Mouse (Mus musculus): ENCODE results near the gene Pus1.

Gene Pus1

DNA sequence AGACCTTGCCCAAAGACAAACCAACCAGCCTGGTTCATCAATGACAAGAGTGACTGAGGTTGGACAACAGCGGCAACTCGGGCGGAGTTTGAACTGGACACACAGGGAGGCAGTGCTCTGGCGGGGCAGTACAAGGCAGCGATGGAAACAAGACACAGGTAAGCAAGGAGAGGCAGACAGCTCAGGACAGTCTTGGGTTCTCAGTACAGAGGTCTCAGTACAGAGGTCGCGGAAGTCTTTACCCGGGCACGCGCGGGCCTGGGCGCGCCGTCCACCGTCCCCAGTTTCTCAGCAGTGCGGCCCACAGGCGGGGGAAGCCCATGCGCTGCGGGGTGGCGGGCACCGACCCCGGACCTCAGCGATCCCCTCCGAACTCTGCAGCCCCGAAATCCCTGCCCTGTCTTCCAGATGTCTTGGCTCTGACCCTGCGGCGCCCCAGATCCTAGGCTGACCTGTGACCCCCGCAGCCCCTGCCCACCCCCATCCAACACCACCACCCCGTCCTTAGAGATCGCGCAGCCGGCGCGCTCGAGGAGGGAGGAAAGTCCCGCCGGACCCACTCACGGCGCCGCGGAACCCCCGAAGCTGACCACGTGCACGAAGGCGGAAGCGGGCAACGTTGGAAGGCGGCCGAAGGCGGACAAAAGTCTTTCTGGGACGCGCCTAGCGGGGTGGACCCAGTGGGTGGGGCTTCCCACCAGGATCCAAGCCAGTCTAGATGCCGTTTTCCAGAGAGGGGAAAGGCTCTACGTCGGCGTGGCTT is at the start of gene Pus1:
Gene Pus1 (minus strand): TSS at position 662 of the 763 bp plus-strand sequence.
- 0 out of 2 replicates have a peak, but pooled peaks have one; percentile 6 for TF ChIP-seq GATA4 (IDR thresholded peaks at IDR 0.05; ENCODE audit: insufficient replicate concordance, low read length)

DNA sequence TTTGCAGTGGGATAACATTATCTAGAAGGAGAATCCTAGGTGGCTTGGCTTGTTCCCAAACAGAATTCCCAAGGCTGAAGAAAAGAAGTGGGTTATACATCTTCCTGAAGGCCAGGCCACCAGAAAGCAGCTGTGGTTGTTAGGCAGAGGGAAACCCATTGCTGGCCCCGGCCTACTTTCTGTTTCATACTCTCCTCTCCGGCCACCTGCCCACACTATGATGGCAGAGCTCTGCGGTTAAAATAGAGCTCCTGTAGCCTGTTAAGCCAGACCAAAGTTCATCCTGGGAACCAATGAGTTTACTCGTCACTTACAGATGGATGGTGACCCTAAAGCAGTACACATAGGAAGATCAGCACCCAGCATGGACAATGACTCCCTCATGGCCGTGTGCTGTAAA is 47.1 kb upstream of the Pus1 start:
- TF ChIP-seq GATA4 (IDR thresholded peaks at IDR 0.05; ENCODE audit: insufficient replicate concordance, low read length) = no peak

DNA sequence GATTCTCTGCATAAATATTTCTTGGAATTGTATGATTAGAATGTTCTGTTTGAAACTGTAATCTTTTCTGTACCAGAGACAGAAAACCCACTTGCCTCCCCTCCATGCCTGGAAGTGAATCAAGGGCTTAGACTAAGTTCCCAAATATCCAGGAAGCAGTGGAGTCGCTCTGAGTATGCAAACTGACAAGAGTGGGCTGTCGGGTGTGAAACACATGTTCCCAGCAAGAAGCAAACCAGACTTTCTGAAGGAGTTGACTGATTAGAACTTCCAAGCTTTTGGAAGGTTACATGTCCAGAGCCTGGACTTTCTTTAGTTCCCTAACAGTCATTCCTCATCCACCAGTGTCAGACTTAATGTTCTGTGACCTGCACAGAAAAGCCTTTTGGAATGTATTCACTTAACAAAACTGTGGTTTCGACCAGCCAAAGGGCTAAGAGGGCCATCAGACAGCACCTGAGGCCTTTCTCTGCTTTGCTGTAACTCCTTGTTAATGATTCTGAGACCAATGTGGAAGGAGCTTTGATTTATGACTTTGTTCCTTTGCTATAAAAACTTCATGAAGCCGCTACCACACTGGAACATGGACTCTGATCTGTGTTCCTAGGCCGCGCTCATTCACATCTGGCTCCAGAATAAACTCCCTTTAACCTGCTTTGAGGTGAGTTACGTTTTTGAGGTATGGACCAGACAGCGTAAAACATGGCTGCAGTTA is 46.5 kb upstream of the Pus1 start:
- no peak for TF ChIP-seq GATA4 (IDR thresholded peaks at IDR 0.05; ENCODE audit: insufficient replicate concordance, low read length)

DNA sequence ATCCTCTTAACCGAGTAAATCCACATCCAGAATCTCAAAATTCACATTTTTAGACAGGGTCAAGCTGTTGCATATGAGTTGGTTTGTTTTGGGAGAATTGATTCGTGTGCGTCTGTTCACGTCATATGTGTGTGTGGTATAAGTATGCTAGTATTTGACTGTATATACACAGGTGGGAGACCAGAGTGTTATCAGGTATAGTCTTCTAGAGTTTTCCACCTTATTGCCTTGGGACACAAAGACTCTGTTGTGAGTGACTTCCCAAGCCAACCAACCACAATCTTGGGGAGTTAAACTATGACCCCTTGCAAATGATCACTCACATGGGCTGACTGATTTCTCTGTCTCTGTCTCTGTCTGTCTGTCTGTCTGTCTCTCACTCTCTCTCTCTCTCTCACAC is 44.0 kb upstream of the Pus1 start:
- no peak for TF ChIP-seq GATA4 (IDR thresholded peaks at IDR 0.05; ENCODE audit: insufficient replicate concordance, low read length)

DNA sequence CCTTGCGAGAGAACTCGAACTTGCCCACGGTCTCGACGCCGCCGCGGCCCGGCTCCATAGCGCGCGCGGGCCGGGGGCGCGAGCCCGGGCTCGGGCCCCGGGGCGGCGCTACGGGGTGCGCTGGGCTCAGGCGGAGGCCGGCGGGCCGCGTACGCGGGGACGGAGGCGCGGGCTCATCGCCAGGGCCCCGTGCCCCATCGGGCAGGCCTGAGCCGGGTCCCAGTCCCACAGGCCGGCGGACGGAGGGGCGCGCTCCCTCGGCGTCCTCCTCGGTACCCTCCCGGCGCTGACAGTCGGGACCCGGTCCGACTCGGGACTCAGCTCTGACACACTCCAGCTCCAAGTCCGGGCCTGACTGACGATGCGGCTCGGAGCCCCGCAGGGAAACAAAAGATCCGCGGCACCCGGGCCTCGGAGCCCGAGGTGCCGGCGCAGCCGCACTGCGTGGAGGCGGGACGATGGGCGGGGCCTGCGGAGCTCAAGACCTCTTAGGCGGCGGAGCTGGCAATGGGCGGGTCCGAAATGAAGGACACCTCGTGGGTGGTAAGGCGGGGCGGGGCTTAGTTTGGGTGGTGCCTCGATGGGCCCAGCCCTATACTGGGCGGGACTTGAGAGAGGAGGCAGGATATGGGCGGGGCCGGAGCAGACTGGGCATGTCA is 29.3 kb upstream of the Pus1 start, which contains the start of gene Ulk1:
Gene Ulk1 (minus strand): TSS at position 431 of the 659 bp plus-strand sequence.
- no peak for TF ChIP-seq GATA4 (IDR thresholded peaks at IDR 0.05; ENCODE audit: insufficient replicate concordance, low read length)

DNA sequence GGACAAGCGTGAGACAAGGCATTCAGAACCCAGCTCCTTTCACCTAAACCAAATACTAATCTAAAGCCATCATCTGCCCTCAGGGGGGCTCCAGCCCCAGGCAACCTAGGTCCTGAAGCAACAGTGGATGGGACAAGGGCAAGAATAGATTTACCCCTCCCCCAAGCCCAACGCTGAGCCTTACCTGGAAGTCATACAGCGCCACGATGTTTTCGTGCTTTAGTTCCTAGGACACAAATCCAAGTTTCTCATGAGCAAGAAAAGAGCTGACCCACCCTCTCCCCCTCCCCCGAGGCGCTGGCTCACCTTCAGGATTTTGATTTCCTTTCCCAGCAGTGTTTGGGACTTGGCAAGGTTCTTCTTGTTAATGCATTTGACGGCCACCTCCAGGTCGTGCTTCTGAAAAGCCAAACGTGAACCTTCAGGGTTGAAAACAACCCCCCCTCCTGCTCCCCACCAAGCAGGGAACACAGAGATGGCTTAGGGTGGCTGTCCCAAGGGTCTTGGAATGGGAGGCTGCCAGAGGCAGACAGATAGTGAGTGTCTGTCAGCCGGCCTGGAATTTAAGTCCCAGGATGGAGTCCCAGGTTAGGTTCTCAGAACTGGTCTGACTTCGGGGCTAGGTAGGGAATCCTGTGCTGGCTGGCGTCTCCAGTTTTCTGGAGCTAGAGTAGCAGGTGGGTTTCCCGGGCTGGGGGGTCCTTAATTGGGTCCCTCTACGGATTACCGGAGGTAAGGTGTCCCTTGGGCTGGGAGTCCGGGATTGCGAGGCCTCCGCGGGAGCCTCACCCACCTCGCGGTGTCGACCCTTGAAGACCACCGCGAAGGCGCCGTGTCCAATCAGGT is 28.6 kb upstream of the Pus1 start:
- no peak for TF ChIP-seq GATA4 (IDR thresholded peaks at IDR 0.05; ENCODE audit: insufficient replicate concordance, low read length)

DNA sequence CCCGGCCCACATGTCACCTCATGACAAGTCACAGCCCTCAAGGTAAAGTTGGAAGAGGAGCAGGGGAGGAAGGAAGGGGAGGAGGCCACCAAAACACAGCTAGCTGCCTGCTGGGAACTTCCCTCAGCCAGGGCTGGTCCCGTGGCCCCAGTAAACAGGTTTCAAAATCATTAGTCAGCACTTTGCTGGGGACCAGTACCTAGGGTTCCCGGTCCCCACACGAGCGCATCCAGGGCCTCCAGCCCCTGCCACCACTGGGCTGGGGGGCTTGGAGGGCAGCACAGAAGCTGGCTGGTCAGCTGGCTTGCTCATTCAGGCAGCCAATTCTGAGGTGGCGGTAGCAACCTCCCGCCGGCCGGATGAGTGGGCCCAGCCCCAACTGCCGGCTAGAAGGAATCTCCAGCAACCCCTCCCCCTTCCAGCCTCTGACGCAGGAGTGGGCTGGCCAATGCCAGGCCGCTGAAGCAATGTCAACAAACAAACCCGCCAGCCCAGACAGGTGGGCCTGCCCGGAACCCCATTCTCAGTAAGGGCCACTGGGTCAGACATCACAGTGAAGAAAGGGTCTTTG is 27.7 kb upstream of the Pus1 start:
- TF ChIP-seq GATA4 (IDR thresholded peaks at IDR 0.05; ENCODE audit: insufficient replicate concordance, low read length) = no peak; the same call in 1 of the 2 replicates

DNA sequence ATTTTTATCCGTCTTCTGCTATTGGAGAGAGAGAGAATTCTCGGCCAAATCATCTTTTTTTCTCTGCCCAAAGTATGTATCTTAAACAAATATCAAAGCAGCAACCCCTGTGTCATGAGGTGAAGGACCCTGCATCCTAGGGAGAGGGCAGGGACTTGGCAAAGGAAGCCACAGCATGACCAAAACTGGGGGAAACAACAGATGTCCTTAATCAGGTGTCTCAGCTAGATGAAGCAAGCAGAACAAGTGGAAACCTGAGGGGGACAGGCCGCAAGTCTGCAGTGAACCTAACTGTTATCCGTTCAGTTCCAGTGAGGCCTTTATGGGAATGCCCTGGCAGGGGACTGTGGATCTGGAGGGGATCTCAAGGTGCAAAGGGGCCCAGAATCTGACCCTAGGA is 27.0 kb upstream of the Pus1 start:
- no peak for TF ChIP-seq GATA4 (IDR thresholded peaks at IDR 0.05; ENCODE audit: insufficient replicate concordance, low read length)

DNA sequence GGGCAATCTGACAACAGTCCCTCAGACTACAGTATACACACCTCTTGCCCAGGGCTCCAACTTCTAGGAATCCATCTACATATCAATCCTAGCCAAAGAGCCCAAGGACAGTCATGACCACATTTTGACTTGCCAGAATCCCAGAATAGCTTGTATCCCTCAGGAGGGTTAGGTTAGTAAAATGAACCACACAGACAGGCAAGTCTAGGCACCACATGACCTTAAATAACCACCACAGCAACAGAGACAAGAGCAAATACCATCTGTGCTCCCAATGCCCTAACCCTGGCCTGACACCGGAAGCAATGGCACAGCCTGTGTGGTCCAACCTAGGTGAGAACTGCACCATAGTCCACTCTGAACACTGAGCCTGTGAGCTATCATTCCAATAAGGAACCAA is 26.2 kb upstream of the Pus1 start:
- no peak for TF ChIP-seq GATA4 (IDR thresholded peaks at IDR 0.05; ENCODE audit: insufficient replicate concordance, low read length)

DNA sequence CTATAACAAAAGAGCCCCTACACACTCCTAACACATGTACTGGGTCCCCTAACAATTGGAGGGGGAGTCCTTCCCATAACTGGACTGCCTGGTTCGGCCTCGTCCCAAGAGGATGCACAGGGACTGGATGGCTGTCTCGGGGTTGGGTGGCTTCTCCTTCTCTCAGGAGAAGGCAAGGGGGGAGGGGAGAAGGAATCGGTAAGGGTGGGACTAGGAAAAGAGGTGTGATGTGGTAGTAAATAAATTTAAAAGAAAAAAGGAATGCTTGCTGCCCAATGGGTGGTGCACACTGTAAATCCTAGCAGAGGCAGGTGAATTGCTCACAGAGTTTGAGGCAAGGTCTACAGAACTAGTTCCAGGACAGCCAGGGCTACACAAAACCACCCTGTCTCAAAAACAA is 25.7 kb upstream of the Pus1 start:
- TF ChIP-seq GATA4 (IDR thresholded peaks at IDR 0.05; ENCODE audit: insufficient replicate concordance, low read length) = no peak

DNA sequence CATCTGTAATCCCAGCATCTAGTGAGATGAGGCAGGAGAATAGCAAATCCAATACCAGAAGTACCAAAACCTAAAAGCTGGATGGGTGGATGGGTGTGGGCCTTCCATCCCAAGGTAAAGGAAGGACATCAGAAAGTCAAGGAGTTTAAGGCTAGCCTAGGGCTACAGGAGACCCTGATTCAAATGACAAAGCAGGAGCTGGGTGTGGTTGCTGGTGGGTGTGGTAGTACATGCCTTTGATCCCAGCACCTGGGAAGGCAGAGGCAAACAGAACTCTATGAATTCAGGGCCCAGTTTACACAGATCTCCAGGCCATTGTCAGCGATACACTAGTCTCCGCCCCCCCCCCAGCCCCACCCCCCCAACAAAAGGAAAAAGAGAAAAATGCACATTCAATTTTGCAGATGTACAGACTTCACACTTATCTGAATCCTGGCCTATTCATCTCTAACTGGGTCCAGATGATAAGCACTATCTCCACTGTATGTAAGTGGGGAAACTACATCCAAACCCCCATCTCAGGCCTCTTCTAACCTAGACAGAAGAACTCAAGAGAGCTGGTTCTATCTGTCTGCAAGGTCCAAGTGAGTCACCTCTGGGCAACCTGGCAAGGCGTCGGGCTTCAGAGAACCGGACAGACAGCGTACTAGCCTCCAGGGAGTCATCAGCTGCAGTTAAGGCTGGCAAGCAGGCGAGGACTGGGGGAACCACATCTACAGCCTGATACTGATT is 23.7 kb upstream of the Pus1 start:
- TF ChIP-seq GATA4 (IDR thresholded peaks at IDR 0.05; ENCODE audit: insufficient replicate concordance, low read length) = no peak

DNA sequence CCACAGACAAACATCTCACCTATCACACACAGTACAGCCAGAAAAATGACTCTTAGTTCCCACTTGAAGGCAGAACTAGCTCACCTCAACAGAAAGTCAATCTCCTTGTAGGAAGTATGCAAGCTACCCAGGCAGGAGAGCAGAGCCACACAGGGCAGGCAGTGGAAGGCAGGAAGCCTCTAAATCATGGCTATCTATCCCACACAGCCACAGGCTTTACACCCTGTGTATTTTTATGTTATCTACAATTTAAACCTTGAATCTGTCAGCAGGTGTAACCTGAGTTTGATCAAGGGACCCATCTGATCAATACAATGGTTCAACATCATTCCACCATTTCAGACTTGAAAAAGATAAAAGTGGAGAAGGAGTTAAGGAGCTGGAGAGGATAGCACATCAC is 22.4 kb upstream of the Pus1 start:
- no peak for TF ChIP-seq GATA4 (IDR thresholded peaks at IDR 0.05; ENCODE audit: insufficient replicate concordance, low read length)

DNA sequence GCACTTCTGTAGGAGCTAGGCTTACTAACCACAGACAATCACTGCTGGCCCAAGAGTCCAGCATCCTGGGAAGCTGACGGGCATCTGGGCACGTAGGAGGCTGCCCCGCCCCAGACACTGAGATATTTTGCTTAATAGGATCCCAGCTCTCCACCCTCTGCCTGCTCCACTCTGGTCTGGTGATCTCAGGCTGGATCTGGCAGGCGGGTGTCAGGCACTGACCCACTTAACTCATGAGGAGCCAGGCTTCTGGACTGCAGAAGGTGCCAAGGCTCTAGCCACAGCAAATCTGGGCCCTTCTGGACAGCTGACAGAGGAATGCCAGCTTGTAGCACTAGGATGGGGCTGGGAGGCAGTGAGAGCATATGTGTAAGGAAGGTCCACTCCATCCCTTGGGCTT is 21.7 kb upstream of the Pus1 start:
- no peak for TF ChIP-seq GATA4 (IDR thresholded peaks at IDR 0.05; ENCODE audit: insufficient replicate concordance, low read length)

DNA sequence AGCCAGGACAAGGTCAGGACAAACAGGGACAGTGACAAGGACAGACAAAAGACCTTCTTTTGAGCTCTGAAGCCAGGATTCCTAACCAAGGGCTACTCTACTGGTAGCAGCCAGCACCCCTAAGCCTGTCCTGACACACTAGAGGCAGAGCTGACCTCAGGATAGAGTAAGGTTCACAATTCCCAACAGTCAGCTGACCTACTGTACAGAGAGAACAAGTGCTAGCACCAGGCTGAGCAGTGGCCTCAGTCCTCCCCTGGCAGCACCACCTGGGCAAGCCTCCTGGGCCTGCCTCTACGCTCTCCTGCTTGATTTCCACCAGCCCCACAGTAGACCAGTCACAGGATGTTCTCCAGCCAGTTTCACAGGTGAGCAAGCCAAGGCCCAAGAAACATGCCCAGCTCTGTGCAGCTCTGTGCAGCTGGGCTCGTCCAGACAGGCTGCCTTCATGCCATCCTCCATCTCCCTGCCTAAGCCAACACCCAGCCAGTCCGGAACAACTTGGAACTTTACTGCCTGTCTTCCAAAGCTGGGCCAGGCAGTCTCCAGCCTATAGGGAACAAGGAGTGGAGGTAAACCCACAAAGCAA is 20.7 kb upstream of the Pus1 start:
- TF ChIP-seq GATA4 (IDR thresholded peaks at IDR 0.05; ENCODE audit: insufficient replicate concordance, low read length) = no peak
